Mouse (Mus musculus) liver, embryonic 13.5 days (tissue): Measurements from ENCODE around the gene Rpl35. TPM values are rescaled to one million over a fixed set of nuclear protein-coding genes. Genes with fewer than 3 reads are reported as not detected.

Experiments
- ATAC-seq: fragments of 200-750 bp; cut with Nextera tagmentation; 2 replicates; pipeline ENCODE4 v1.8.0; 2017; ENCODE audit warnings: low read depth, mild to moderate bottlenecking, moderate number of reproducible peaks, moderate library complexity
- DNase-seq: peaks from one replicate; pipeline ENCODE4 v3.0.0; 2022
- H3K27ac ChIP-seq: fragments of 300-500 bp; sonication (generic); 2 replicates; pipeline ENCODE4 v1.5.1; 2015; ENCODE audit warnings: moderate library complexity, mild to moderate bottlenecking, inconsistent platforms
- H3K27me3 ChIP-seq: fragments of 300-500 bp; sonication (generic); 2 replicates; pipeline ENCODE4 v1.6.1; 2015; ENCODE audit warnings: mild to moderate bottlenecking, inconsistent platforms
- H3K36me3 ChIP-seq: fragments of 300-500 bp; sonication (generic); 2 replicates; pipeline ENCODE4 v1.6.1; 2015; ENCODE audit warnings: mild to moderate bottlenecking, inconsistent platforms
- H3K4me1 ChIP-seq: fragments of 300-500 bp; sonication (generic); replicated peaks from 2 replicates; pipeline ENCODE4 v1.6.1; 2015; ENCODE audit warnings: inconsistent platforms
- H3K4me2 ChIP-seq: fragments of 300-500 bp; sonication (generic); 2 replicates; pipeline ENCODE4 v1.6.1; 2015; ENCODE audit warnings: inconsistent platforms, mild to moderate bottlenecking, moderate library complexity
- H3K4me3 ChIP-seq: fragments of 300-500 bp; sonication (generic); replicated peaks from 2 replicates; pipeline ENCODE4 v1.5.1; 2015; ENCODE audit warnings: mild to moderate bottlenecking, inconsistent platforms
- H3K9ac ChIP-seq: fragments of 300-500 bp; sonication (generic); 2 replicates; pipeline ENCODE4 v1.6.1; 2015; ENCODE audit warnings: mild to moderate bottlenecking, inconsistent platforms
- H3K9me3 ChIP-seq: fragments of 300-500 bp; sonication (generic); replicated peaks from 2 replicates; pipeline ENCODE4 v1.6.1; 2016; ENCODE audit warnings: inconsistent platforms
- WGBS: fragments of 180-500 bp; shearing (Covaris S2); methylation state at CpG from one replicate; pipeline ENCODE4 v1.1.7; 2015; ENCODE audit not compliant: insufficient replicate concordance; 5-methylcytosine and 5-hydroxymethylcytosine counted together
- polyA plus RNA-seq: library from polyadenylated mRNA; unstranded; fragments of >200 nt; fragmentation: Nextera tagmentation; extraction: Ambion mirVana; gene quantifications from 2 replicates; pipeline ENCODE4 v1.2.1, GENCODE M21; 2015

Rpl35 gene
- polyA plus RNA-seq, 1 experiment from 2014 or later: 845 TPM

DNA sequence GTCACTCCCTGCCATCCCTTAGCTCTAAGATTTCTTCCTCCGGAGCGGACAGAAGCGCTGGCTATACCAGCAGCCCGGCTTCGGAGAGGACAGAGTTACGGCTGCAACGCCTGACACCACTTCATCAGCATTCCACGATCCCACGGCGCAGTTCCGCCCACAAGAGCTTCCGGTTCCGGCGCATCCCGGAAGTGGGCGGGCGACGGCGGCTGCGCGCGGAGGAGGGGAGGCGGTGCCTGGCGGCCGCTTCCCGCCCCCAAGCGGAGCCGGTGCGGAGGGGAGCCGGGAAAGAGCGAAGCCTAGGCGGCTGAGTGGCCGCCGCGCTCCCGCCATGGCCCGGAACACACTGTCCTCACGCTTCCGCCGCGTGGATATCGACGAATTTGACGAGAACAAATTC is 2.4 kb upstream of the Rpl35 start:
- peak overlapping the region; percentile 93 for H3K27ac ChIP-seq
- DNase-seq (peak; percentile 90), ATAC-seq (peak; percentile 85)
- peak overlapping the region; percentile 97 for H3K9ac ChIP-seq
- H3K4me1 ChIP-seq: peaks cover 78% of the 10 kb centered on the region
- peaks cover 28% of the 10 kb centered on the region for H3K36me3 ChIP-seq
- no peaks in the 10 kb centered on the region for H3K9me3 ChIP-seq
- under 1% methylated on average over 43 of the region's 44 CpGs for WGBS
- H3K4me3 ChIP-seq: peak overlapping the region; percentile 93
- no peaks in the 10 kb centered on the region for H3K27me3 ChIP-seq
- H3K4me2 ChIP-seq: peak overlapping the region; percentile 94

DNA sequence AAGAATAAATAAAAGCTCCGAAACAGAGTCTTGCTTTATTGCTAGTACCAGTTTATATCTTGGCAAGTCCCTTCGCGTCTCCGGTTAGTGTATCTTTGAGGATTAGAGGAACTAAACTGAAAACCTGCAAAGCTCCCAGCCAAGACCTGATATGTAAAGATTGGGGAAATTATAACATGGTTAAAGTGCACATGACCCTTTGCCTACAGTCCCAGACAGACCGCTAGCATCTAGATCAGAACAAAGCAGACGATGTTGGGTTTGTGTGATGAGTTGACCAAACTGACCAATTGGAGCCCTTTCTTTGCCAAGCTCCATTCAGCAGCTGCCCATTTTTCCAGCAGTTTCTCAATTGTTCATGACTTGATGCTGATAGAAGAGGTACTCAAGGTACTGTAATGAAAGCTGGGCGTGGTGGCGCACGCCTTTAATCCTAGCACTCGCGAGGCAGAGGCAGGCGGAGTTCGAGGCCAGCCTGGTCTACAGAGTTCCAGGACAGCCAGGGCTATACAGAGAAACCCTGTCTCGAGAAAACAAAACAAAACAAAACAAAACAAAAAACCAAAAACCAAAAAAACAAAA is 816 bp upstream of the Rpl35 start:
- H3K4me1 ChIP-seq: peaks cover 80% of the 10 kb centered on the region

DNA sequence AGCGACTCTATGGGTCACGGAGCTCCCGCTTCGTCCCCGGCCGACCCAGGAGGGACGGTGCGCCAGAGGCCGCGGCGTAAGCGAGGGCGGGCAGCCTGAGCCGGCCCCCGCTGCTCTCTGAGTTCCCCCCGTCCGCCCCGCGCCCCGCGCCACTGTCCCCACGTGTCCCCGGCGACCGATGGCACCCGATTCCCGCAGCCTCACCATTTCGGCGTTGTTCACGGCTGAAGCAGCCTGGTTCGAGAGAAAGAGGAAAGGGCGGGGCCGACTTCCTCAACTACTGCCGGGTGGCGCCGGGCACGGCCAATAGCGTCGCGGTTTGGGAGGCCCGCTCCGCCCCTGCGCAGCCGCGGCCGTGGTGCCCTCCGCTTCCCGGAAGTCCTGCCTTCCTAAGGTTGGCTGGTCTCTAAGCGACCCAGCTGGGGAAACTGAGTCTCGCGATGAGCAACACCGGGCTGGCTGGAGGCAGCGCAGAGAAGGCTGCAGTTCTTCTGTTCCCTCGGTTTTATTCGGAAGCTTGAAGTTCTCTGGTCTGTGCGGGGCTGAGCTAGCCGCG is 466 bp downstream of the Rpl35 start, which contains the start of gene Arpc5l:
Arpc5l (plus strand) TSS at position 469 of the 556 bp plus-strand sequence.
- H3K27me3 ChIP-seq: no peaks in the 10 kb centered on the region
- peak within 1 kb of the TSS; percentile 93 for H3K4me3 ChIP-seq
- H3K9ac ChIP-seq: peak within 1 kb of the TSS; percentile 88
- peak; percentile 89 for DNase-seq
- peak within 1 kb of the TSS; percentile 94 for H3K4me2 ChIP-seq
- under 1% methylated on average over 58 of the region's 58 CpGs for WGBS
- peak; percentile 83 for ATAC-seq
- peak within 1 kb of the TSS; percentile 86 for H3K27ac ChIP-seq
- H3K36me3 ChIP-seq: peaks cover 43% of the 10 kb centered on the region
- peaks cover 81% of the 10 kb centered on the region for H3K4me1 ChIP-seq
- H3K9me3 ChIP-seq: no peaks in the 10 kb centered on the region

More for the DNA sequence above, 816 bp upstream of the Rpl35 start:
- WGBS: 69% methylated on average over 14 of the region's 14 CpGs
- H3K9ac ChIP-seq: peak overlapping the region; percentile 97
- peak overlapping the region; percentile 93 for H3K4me3 ChIP-seq
- ATAC-seq (no peak), DNase-seq (no peak)
- H3K36me3 ChIP-seq: peaks cover 30% of the 10 kb centered on the region
- H3K4me2 ChIP-seq: peak overlapping the region; percentile 94
- peak overlapping the region; percentile 78; the same call in 1 of the 2 replicates for H3K27ac ChIP-seq
- H3K27me3 ChIP-seq: no peaks in the 10 kb centered on the region
- H3K9me3 ChIP-seq: no peaks in the 10 kb centered on the region

GRCm38 (mm10) chr2:39004372-39004771 is 1.1 kb downstream of the Rpl35 start:
- H3K36me3 ChIP-seq: peaks cover 48% of the 10 kb centered on the region
- no peaks in the 10 kb centered on the region for H3K9me3 ChIP-seq
- peak overlapping the region; percentile 86 for H3K27ac ChIP-seq
- WGBS: under 1% methylated on average over 11 of the region's 11 CpGs
- peak overlapping the region; percentile 88 for H3K9ac ChIP-seq
- ATAC-seq (no peak), DNase-seq (no peak)
- no peaks in the 10 kb centered on the region for H3K27me3 ChIP-seq
- peak overlapping the region; percentile 94 for H3K4me2 ChIP-seq
- H3K4me1 ChIP-seq: peaks cover 82% of the 10 kb centered on the region
- peak overlapping the region; percentile 93 for H3K4me3 ChIP-seq

DNA sequence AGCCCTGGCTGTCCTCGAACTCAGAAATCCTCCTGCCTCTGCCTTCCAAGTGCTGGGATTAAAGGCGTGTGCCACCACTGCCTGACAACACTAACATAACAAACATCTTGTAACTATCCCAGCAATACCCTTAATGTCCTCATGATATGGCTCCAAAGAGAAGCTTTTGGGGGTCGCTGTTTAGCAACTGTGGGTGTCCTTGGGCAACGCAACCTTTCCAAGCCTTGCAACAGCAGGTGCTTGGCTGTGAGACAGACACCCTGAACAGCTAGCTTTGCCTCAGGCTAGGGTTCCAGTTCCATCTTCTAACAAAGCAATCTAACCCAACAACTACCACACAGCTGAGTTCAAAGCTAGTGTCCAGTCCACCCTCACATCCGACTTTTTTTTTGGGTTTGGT is 1.9 kb downstream of the Rpl35 start:
- H3K4me1 ChIP-seq: peaks cover 82% of the 10 kb centered on the region
- DNase-seq (no peak), ATAC-seq (no peak)
- peak overlapping the region; percentile 93 for H3K4me3 ChIP-seq
- H3K27me3 ChIP-seq: no peaks in the 10 kb centered on the region
- H3K27ac ChIP-seq: peak overlapping the region; percentile 86
- H3K36me3 ChIP-seq: peaks cover 48% of the 10 kb centered on the region
- H3K9ac ChIP-seq: peak overlapping the region; percentile 88
- WGBS: 16% methylated on average over 5 of the region's 5 CpGs
- H3K4me2 ChIP-seq: peak overlapping the region; percentile 94
- H3K9me3 ChIP-seq: no peaks in the 10 kb centered on the region

GRCm38 (mm10) chr2:39003106-39003505 is 2.3 kb downstream of the Rpl35 start:
- H3K9ac ChIP-seq: peak overlapping the region; percentile 88
- ATAC-seq (no peak), DNase-seq (no peak)
- 16% methylated on average over 8 of the region's 8 CpGs for WGBS
- H3K4me2 ChIP-seq: peak overlapping the region; percentile 94
- no peaks in the 10 kb centered on the region for H3K9me3 ChIP-seq
- H3K36me3 ChIP-seq: peaks cover 48% of the 10 kb centered on the region
- H3K27me3 ChIP-seq: no peaks in the 10 kb centered on the region
- peak overlapping the region; percentile 93 for H3K4me3 ChIP-seq
- peak overlapping the region; percentile 86 for H3K27ac ChIP-seq
- H3K4me1 ChIP-seq: peaks cover 84% of the 10 kb centered on the region

DNA sequence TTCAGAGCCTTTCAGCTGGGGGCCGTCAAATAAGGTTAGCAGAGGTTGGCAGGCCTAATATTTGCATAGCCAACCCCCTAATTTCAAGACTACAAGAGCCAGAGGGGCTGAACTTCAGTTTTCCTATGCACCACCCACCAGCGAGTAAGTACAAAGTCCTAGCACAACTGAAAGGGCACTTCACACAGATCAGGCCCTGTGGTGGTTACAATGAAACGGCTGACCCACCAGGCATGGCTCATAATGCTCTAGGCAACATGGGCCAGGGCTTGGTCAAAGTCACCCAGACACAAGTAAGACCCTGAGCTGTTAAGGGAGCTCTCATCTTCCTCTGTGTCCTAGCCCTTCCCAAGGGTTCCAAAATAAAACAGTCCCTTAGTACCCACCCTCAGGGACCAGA is 3.6 kb downstream of the Rpl35 start:
- DNase-seq (no peak), ATAC-seq (no peak)
- 57% methylated on average over 3 of the region's 3 CpGs for WGBS
- H3K36me3 ChIP-seq: peaks cover 48% of the 10 kb centered on the region
- H3K27me3 ChIP-seq: no peaks in the 10 kb centered on the region
- H3K4me2 ChIP-seq: peak overlapping the region; percentile 94
- peak overlapping the region; percentile 88 for H3K9ac ChIP-seq
- peaks cover 87% of the 10 kb centered on the region for H3K4me1 ChIP-seq
- H3K27ac ChIP-seq: peak overlapping the region; percentile 86
- no peaks in the 10 kb centered on the region for H3K9me3 ChIP-seq
- H3K4me3 ChIP-seq: peak overlapping the region; percentile 93

DNA sequence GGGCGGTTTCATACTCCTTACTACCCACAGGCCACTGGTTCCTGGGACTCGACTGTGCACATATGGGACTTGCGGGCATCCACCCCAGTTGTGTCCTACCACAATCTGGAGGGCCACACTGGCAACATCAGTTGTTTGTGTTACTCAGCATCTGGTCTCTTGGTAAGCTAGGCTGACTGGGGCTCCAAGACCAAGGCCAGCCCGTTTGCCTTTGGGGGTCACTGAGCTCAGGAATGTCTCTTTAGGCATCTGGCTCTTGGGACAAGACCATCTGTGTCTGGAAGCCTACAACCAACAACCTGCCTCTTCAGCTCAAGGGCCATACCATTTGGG is 4.9 kb downstream of the Rpl35 start:
- Histone ChIP-seq H3K27me3 (no peaks in the 10 kb centered on the region), H3K27ac (peak overlapping the region; percentile 47), H3K36me3 (peaks cover 48% of the 10 kb centered on the region), H3K4me2 (no peak overlapping the region), H3K4me1 (peaks cover 77% of the 10 kb centered on the region), H3K4me3 (no peak overlapping the region), H3K9me3 (no peaks in the 10 kb centered on the region), H3K9ac (no peak overlapping the region)
- ATAC-seq (no peak), DNase-seq (no peak)
- 76% methylated on average over 4 of the region's 4 CpGs for WGBS

DNA sequence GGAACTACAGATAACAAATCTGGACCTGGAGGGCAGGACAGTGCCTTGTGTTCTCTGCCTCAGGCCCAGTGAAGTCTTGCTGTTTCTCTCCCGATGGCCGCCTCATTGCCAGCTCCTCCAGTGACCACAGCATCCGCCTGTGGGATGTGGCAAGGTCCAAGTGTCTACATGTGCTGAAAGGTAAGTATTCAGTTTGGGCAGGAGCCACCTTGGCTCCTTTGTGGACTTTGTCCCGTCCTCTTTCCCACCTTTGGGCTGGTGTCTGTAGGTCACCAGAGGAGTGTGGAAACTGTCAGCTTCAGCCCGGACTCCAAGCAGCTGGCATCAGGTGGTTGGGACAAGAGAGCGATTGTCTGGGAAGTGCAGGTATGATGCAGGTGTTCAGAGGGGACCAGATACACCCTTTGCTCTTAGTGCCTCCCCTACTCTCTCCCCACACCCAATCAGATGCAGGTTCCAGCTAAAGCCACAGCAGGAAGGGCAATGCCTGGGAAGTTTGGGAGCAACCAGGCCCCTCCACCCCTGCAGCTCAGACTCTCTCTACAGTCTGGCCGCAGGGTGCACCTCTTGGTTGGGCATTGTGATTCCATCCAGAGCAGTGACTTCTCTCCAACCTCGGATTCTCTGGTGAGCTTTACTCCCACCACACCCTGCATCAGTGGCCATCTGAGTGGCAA is 5.4 kb downstream of the Rpl35 start:
- H3K9ac ChIP-seq: no peak overlapping the region
- peak overlapping the region; percentile 47 for H3K27ac ChIP-seq
- no peak overlapping the region for H3K4me3 ChIP-seq
- DNase-seq (no peak), ATAC-seq (no peak)
- H3K9me3 ChIP-seq: no peaks in the 10 kb centered on the region
- no peak overlapping the region for H3K4me2 ChIP-seq
- peaks cover 77% of the 10 kb centered on the region for H3K4me1 ChIP-seq
- 57% methylated on average over 8 of the region's 8 CpGs for WGBS
- H3K36me3 ChIP-seq: peaks cover 48% of the 10 kb centered on the region
- no peaks in the 10 kb centered on the region for H3K27me3 ChIP-seq

GRCm38 (mm10) chr2:38999381-38999780 is 6.0 kb downstream of the Rpl35 start:
- 32% methylated on average over 4 of the region's 4 CpGs for WGBS
- Histone ChIP-seq H3K27ac (peak overlapping the region; percentile 41), H3K9ac (no peak overlapping the region)

DNA sequence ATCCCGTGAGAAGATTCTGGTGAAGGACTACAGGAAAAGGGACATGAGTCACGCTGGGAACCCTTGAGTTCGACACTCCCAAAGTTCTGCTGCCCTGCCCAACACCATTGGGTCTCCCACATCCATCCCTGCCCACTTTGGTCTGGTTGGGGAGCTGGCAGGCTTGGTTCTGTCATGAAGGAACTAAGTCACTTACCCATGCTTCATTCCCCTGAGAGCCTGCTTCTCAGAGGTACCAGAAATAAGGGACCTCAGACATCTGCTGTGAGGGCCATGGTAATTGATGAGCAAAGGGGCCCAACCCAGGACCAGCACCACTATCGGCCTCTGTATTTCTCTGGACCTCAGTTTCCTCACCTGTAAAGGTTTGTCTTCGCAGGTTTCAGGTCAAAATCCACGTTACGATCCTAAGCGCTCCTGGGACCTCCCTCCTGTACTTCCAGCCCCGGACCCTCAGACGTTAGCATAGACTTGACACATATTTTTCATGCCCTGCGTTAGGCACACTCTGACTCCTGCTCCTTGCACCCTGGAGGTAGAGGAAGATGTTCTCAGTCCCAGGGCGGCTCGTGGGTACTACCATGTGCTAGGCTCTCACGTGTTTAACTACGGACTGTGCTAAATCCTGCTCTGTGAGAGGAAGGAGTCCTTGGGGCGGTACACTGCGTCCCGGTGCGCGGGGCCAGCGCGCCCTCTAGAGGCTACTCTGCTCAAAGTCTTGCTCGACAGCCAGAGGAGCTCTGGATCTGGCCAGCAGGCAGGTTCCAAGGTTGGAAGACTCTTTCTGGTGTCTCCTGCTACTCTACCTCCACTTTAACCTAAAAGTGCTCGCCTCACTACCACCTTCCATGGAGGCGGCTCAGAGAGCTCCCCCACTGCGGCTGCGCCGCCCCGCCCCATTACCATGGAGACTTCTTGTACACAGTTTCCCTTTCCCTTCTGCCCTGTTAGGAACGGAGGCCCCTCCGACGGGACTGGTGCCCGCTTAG is 7.7 kb downstream of the Rpl35 start, which contains the start of gene Wdr38:
Wdr38 (plus strand) TSS at position 91 of the 989 bp plus-strand sequence.
- Histone ChIP-seq H3K27ac (peak within 1 kb of the TSS; percentile 70), H3K4me3 (peak within 1 kb of the TSS; percentile 61), H3K9me3 (no peaks in the 10 kb centered on the region), H3K9ac (peak within 1 kb of the TSS; percentile 67), H3K4me1 (peaks cover 58% of the 10 kb centered on the region), H3K36me3 (peaks cover 32% of the 10 kb centered on the region), H3K27me3 (no peaks in the 10 kb centered on the region), H3K4me2 (peak within 1 kb of the TSS; percentile 78)
- DNase-seq (peak; percentile 81), ATAC-seq (peak; percentile 85)
- WGBS: 9% methylated on average over 33 of the region's 33 CpGs

More at GRCm38 (mm10) chr2:38999381-38999780, 6.0 kb downstream of the Rpl35 start:
- H3K4me3 ChIP-seq: no peak overlapping the region
- peaks cover 75% of the 10 kb centered on the region for H3K4me1 ChIP-seq
- no peaks in the 10 kb centered on the region for H3K9me3 ChIP-seq
- ATAC-seq (no peak), DNase-seq (no peak)
- peaks cover 48% of the 10 kb centered on the region for H3K36me3 ChIP-seq
- no peak overlapping the region for H3K4me2 ChIP-seq
- H3K27me3 ChIP-seq: no peaks in the 10 kb centered on the region
